Mouse (Mus musculus) frontal cortex, postnatal 25 days (tissue): ENCODE measurements around the gene Cnot8.
"Not testable (repeated sequence)": the region's sequence is repeated elsewhere in the genome, so short reads cannot be mapped to it uniquely, and the experiment has no call there.

Experiments used
- DNase-seq, 2 experiments: peaks; one replicate each; pipeline ENCODE4 v3.0.0; 2022; ENCODE audit warnings: low spot score in 2 of 2

Cnot8 gene

DNA sequence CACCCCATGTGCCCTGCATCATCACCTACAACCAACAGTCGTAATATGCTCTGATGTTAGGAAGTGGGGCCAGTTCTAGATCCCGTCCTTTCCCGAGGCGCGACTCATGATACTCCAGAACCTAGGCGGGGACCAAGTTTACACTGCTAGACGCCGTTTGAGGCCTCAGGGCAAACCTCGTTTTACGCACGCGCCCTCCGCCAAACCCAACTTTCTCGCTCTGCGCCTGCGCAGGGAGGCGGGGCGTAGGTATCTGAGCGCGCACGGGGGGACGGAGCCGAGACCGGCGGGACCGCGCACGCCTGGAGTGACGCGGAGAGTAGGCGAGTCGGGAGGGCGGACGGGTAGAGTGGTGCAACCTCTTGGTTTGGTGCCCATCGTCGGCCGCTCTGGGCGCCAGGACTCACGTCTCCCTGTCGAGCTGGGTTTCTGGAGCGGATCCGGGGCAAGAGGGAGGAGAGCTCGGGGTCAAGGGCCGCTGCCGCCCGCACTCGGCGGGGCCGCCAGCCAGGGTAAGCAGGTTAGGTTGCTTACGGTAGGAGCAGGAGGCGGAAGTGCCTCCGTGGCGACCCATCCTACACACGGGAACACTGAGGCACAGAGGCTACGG lies at the start of gene Cnot8:
TSS of gene Cnot8 (plus strand) at position 457 of the 610 bp plus-strand sequence.
- peak; percentile 93 to 97 for DNase-seq

DNA sequence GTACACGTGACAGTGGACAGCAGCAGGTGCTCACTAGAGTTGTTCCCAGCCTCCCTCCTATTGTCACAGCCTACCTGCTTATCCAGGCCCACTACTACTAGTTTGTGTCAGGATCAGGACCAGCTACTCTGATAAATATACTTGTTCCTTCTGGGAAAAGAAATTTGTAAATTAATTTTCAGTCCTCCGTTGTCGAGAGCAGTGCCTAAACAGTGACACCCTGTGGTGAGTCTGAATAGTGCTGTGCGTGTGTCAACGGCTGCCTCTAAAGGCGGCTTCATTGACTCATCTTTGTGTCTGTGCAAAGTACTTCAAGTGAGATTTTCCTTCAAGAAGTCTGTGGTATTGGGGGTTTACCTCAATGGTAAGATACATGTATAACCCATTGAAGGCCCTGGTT lies 46.5 kb upstream of the Cnot8 start:
- peak; percentile 31 to 44 for DNase-seq

DNA sequence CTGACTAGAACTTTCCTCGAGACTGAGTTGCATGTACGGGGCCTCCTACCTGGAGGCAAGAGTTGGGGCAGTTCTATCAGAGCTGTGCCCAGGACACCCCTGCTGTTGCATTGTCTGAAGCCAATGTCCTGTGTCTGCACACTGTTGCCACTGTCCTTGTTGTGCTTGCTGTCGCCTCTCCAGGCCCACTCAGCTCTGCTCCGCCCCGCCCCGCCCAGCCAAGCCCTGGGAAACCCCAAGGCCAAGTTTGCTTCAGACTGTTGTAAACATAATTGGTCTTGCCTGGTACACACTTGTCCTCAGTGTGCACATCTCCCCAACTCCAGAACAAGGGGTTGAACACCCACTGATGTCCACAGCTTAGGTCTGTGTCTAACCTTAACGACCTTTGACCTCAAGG lies 44.2 kb upstream of the Cnot8 start:
- not testable (repeated sequence) for DNase-seq

DNA sequence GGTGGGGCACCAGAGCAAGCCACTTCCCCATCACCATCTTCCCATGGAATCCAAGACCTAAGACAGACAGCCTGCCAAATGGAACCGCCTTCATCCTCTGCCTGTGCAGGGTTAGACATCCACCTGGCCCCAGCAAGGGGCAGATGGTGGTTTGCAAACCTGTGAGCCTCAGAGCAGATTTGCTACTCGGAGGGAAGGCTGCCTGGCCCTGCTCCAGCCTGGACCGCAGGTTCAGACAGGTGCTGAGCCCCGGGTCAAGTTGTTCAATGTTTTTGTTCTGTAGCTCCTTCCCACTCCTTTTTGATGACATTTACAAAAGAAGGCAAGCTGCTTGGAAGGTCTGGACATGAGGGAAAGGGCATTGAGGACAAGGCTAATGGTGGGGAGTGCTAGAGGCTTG lies 42.7 kb upstream of the Cnot8 start:
- not testable (repeated sequence) for DNase-seq

DNA sequence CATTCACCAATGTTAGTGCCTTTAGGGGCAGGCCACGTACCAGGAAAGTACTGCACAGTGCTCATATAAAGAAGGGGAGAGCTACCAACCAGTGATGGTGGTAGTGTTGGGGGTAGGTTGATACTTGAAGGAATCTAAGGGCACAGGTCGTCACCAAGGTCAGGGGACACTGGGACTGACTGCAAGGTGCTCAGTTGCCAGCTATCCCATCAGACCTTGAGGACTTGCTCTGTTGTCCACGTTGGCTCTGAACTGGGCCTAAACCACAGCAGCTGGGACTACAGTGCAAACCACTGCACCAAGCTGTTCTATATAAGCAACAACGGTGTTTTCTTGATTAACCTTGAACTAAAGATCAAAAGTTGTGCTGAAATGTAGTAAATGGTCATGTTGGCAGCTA lies 41.4 kb upstream of the Cnot8 start:
- no peak for DNase-seq

DNA sequence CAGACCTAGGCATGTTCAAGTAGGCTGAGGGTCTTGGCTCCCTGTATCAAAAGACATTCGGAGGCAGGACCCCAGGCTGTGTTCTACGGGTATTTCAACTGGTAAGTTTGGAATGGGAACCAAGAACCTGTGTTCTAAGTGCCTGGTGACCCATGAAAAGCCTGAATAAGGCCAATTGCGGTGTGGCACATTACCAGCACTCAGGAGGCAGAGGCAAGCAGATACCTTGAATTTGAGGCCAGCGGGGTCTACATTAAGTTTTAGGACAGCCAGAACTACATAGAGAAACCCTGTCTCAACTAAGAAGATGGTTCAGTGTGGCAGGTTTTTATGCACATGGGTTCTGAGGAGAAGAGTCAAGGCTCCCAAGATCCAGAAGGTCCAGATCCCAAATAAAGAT lies 38.9 kb upstream of the Cnot8 start:
- no peak for DNase-seq

DNA sequence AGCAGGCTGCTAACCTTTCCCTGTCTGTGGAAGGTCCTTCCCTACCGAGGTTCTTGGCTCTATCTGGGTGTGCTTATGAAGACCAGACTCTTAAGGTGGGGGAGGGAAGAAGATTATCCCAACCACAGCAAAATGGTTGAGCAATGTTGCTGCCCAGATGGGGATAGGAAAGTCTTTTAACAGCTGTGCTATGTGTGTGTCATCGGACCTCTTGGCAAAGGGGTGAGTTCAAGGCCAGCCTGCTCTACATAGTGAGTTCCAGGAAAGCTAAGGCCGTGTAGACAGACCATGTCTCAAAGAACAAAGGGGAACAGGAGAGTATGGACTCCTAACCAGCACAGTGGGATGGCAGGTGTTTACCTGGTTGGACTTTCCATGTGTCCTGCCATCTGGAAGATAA lies 31.0 kb upstream of the Cnot8 start:
- no peak for DNase-seq

DNA sequence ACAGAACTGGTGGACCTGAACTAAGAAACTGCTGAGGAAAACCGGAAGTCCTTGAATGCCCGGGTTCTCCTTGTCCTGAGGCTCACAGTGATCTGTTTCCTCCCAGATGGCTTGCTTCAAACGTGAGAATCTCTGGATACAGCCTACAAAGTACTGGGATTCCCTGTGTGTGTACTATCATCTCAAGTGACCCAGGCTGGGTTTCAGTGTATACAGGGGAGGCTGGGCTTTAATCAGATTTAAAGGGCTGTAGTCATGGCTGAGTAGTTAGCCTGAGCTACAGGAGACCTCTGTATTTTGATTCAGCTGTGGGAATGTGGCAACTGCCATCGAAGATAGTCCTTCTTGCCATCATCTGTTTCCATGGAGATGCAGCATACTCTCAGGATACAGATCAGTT lies 26.7 kb upstream of the Cnot8 start:
- DNase-seq, result no peak

DNA sequence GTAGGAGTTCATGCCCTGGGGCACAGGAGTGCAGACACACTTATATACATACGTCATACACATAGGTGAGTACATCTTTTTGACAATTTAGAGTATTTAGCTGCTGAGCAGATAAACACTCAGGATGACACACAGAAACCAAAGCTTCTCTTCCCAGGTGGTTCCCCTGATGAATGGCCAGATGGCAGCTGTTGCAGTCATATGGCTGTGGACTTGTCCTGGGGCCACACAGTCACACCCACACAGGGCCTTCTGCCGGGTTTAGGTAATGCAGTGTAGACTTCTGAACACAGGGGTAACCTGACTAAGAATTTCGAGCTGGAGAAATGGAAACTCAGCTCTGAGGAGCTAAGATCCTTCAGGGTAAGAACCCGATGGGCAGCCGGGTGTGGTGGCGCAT lies 22.2 kb upstream of the Cnot8 start:
- DNase-seq, result no peak

DNA sequence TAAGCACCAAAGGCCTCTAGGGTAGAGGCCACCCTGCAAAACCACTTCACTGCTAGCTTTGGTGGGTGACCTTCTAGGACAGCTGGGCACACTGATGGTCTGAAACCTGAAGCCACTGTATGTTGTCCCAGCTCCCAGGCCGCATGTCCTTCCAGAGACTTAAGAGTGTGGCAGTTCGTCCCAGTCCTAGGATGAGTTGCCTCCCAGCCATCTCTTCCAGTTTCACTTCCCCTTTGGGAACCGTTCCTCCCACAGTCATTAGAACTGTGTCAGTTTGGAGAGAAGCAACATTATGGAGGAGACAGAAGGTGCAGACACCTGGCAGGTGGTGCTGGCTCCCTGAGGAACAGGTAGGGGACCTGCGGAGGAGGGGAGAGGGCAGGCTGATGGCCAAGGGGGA lies 11.4 kb upstream of the Cnot8 start:
- no peak for DNase-seq

DNA sequence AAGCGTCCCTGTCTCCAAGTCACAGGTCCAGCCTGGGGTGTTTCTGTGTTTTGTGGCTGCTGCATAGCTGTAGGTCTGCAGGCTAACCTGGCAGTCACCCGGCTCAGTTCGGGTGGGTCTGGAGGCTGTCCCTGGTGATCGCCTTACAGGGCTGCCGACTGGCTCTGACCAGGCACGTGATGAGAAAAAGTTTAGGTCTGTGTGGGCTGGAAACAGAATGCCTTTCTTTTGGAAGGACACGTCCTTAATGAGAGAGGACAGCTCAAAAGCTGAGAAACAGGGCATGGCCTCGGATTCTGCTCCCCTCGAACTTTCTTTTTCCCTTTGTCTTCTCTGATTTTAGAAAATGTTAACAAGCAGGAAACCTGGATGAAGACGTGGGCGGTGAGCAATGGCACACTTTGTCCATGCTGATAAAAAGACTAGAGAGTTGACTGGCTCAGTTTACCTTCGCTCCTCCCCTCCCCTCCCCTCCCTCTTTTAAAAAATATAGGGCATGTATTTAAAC lies 10.9 kb upstream of the Cnot8 start, which contains the start of gene Gm12248:
TSS of gene Gm12248 (minus strand) at position 114 of the 508 bp plus-strand sequence.
- DNase-seq, result no peak

DNA sequence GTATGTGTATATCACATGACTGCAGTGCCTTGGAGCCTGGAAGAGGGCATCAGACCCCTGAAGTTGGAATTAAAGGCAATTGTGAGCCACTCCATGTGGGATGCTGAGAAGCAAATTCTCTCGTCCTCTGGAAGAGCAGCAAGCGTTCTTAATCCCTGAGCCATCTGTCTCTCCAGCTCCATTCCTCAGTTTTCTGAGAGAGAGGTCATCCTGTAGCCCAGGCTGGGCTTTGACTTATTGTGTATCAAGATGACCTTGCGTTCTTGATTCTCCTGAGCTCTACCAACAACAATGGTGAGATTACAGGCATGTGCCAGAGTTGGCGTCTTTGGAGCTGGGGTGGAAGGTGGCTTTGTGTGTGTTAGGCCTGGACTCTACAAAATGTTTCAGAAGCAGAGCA lies 9.2 kb upstream of the Cnot8 start:
- no peak for DNase-seq

DNA sequence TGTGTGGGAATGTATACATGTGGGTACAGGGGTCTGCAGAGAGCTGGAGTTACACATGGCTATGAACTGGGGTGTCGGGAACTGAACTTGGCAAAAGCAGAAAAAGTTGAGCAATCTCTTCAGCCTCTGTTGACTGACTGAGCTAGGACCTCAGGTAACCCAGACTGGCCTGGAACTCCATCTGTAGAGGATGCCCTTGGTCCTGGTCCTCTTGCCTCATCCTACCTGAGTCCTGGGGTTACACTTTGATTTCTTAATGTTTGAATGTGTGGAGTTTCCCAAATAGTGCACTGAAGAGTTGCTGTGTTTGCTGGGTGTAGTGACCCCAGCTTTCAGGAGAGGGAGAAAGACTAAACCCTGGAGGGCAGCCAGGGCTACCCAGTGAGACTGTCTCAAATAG lies 8.4 kb upstream of the Cnot8 start:
- DNase-seq, result no peak

DNA sequence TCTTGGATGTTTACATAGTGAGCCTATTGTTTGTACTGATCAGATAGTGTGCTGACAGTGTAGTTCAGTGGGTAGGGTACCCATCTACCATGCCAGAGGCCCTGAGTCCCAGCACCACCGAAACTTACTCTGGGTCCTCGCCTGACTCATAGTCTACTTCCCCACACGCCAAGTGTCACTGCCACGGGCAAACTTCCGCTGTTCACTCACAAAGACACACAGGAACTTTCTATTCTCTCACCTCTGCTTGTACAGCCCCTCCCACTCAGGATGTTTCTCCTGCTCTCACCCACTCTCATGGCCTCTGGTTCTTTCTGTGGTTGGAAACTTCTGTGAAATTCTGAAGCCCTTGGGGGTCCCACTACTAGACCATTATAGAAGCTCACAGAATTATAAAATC lies 7.8 kb upstream of the Cnot8 start:
- DNase-seq, result no peak

DNA sequence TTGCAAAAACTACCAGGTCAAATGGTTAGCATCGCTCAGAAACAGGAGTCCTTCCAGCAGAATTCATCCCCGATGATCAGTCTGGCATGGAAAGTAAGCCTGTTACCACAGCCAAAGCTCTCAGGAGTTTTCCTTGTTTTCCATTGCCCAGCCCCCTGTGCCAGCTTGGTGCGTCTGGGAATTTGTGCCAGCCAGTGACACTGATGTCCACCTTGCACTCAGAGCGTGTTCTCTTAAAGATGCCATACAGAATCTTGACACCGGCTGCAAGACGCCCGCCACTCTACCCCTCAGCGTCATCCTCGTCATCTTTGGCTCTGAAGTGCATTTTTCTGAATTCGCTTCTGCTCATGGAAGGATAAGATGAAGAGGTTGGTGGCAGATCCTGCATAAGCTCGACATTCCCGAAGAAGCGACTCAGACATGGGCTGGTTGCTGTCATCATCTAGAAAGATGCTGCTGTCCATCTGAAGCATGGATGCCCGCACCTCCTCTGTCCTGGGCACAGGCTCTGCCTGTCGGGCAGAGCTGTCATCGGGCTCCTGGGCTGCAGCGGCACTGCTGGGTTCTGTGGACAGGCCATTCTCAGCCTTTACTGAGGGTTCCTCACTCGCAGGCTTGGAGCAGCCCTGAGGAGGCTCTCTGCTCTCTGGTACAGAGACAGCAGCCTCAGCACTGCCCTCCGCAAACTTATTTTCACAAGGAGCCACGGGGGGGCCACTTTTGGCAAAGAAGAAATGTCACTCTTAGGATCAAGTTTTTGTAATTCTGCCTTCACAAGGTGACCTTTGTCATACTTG lies 6.9 kb upstream of the Cnot8 start:
- no peak for DNase-seq

DNA sequence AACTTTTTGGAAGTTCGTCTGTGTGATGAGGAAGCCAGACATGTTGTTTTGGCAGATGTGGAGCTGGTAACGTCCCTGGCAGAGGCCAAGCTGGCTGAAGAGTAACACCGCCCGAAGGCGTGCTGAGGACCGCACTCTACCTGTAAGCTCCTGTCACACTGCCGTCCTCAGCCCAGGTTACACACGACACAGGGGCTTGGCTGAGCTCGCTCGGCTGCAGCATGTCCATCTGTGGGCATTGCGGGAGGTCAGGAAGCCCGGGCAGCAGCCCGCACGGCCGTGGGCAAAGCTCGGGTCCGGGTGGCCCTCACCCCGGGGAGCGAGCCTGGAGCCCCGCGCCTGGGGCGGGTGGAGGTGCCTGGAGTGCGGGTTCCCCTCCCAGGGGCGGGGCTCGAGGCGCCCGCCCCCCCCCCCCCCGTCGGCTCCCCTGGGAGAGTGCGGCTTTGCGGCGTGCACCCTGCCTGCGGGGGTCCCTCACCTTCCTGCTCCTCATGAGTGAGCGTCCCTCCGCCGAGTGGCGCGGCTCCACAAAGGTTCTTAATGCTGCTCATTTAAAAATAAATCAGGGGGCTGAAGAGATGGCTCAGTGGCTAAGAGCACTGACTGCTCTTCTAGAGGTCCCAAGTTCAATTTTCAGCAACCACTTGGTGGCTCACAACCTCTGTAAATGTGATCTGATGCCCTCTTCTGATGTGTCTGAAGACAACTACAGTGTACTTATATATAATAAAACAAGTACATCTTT lies 6.2 kb upstream of the Cnot8 start:
- DNase-seq, result no peak

DNA sequence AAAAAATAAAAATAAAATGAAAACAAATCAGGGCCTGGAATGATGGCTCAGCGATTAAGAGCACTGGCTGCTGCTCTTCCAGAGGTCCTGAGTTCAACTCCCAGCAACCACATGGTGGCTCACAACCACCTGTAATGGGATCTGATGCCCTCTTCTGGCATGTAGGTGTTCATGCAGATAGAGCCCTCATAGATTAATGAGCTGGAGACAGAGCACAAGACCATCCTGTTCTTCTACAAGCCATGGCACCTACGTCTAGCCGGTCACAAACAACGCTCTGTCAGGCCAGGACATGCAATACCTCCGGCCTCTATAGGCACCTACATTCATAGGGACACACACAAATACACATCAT lies 5.6 kb upstream of the Cnot8 start:
- not testable (repeated sequence) for DNase-seq

DNA sequence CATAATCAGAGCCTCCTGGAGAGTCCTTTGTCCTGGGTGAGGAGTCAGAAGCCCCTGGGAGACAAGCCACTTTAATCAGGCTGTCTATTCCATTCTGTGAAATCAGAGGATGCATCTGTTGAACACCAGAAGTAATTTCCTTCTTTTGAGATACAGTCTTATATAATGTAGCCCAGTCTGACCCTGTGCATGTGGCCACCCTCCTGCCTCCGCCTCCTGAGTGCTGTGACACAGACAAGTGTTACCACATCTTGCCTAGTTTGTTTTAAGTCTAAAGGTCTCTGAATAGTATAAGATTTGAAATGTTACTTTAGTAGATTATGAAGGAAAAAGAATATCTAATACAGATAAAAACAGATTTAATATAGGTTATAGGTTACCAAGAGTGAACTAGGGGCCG lies 3.9 kb upstream of the Cnot8 start:
- DNase-seq, result no peak

DNA sequence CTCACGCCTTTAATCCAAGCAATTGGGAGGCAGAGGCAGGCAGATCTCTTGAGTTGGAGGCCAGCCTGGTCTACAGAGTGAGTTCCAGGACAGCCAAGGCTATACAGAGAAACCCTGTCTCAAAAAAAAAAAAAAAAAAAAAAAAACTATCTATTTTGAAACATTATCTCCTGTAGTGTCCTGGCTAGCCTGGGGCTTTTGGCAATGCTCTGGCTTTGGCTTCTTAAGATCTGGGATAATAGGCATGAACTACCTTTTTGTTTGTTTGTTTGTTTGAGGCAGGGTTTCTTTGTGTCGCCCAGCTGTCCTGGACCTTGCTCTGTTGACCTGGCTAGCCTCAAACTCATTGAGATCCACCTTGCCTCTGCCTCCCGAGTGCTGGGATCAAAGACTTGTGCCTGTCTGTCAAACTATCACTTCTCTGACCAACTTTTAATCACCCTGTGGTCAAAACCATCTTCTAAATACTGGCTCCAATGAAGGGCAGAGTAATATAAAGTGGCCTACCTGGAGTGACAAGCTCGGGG lies 2.7 kb upstream of the Cnot8 start:
- no peak for DNase-seq

DNA sequence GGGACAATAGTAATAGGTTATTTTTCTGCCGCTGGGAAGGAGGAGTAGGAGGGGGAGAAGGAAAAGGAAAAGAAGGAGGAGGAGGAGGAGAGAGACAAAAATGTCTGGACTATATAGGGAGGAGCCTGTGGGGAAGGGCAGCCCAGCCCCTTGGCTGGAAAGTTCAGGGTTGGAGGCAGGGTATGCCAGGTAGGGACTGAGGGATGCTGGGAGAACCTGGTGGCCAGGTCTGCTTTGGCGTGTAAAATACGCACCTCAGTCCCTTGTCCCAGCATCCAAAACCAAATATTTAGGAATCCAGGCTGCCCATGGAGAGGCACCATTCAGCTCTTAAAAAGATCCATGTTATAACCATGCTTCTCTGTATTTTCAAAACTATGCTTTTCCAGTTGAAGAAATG lies 1.8 kb upstream of the Cnot8 start:
- no peak for DNase-seq

DNA sequence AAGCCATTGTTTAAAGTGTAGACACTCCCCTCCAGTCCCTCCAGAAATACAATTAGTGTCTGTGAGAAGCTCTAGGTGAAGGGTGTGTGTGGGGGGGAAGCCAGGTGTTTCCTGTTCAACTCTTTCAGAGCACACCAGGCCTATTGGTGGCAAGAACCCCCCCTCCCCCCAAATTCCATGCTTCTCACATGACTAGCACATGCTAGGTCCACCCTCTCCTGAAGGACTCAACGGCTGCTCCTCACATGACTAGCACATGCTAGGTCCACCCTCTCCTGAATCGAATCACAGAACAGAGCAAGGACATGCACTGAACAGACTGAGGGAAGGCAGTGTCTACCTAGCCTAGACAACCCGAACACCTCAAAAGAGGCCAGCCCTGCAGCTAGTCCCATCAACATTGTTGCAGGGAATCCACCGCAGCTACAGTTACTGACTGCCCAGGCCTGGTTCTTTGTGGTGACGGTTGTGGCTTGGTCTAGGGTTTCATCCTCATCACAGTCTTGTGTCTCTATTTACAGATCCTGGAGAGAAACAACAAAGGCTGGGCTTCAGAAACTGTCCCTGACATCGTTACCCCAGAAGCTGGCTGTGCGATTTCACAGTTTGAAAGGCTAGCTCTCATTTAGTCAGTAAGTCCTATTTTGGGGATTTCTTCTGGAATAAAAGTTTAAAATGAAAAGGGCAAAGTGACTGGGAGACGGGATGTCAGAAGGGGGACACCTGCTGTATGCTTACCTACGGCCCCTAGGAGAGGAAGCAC lies 1.2 kb upstream of the Cnot8 start:
- DNase-seq, result no peak

DNA sequence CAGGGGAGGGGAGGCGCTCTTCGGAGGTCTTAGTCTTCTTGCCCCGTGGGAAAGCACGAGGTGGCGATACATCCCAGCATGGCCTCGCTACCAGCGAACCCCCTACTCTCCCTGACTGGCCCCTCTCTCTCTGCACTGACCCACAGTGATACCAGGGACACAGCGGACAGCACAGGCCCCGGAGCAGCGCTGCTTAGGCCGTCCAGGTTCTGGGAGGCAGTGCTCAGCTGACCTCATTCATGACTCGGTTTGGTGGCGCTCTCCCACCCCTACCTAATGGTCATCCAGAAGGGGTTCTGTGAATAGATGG lies 654 bp upstream of the Cnot8 start:
- DNase-seq, result no peak
